Mouse (Mus musculus) left cerebral cortex, postnatal 36 days (tissue): ENCODE results near the gene Tsg101. TPM values are rescaled to one million over a fixed set of nuclear protein-coding genes. Genes with fewer than 3 reads are reported as not detected.

Experiments used
- DNase-seq, 2 experiments: peaks; one replicate each; pipeline ENCODE4 v3.0.0; 2021 to 2022; ENCODE audit warnings: low spot score in 2 of 2, mixed read lengths in 1 of 2
- intact Hi-C: fragments of 180-260 bp; cut with DNase I; formaldehyde crosslinking; loops from one replicate; pipeline ENCODE4 v1.15.1; 2025
- total RNA-seq, 2 experiments: library from RNA; stranded (reverse); gene quantifications; 2 replicates each; pipeline ENCODE4 v1.2.3; 2021

Tsg101 gene
- total RNA-seq, 2 experiments from 2014 or later: 73.4 to 76.1 TPM

GRCm38 (mm10) chr7:46840326-46840725, 79.4 kb downstream of the Tsg101 start:
- intact Hi-C loops: no loop called here

GRCm38 (mm10) chr7:46839861-46840260, 79.9 kb downstream of the Tsg101 start:
- intact Hi-C loops: no loop called here
- DNase-seq: no peak

More at GRCm38 (mm10) chr7:46840326-46840725, 79.4 kb downstream of the Tsg101 start:
- DNase-seq: no peak

- DNase-seq: no peak
- intact Hi-C loops: no loop called here
Observed at GRCm38 (mm10) chr7:46839446-46839845, 80.3 kb downstream of the Tsg101 start.

Other genes with a start within 250 kb of the Tsg101 start
- under 1 TPM in 1 of 2 experiments, not detected in 1; 0.42 TPM for gene Tph1, start 247.4 kb downstream of the Tsg101 start, total RNA-seq
- 1 to 10 TPM; 7.9 to 9.4 TPM for gene Saal1, start 209.3 kb downstream of the Tsg101 start, total RNA-seq
- not detected for gene Saa3, start 204.3 kb downstream of the Tsg101 start, total RNA-seq
- not detected for gene Saa4, start 187.4 kb downstream of the Tsg101 start, total RNA-seq
- gene Saa1, start 177.0 kb downstream of the Tsg101 start, total RNA-seq: not detected
- gene Saa2, start 168.2 kb downstream of the Tsg101 start, total RNA-seq: not detected
- 10 to 100 TPM; 13.8 to 16.6 TPM for gene Hps5, start 123.9 kb downstream of the Tsg101 start, total RNA-seq
- 10 to 100 TPM; 36.9 to 40.3 TPM for gene Gtf2h1, start 123.9 kb downstream of the Tsg101 start, total RNA-seq
- 100 to 1,000 TPM; 352 to 416 TPM for gene Ldha, start 78.5 kb downstream of the Tsg101 start, total RNA-seq
- gene Ldhc, start 58.8 kb downstream of the Tsg101 start, total RNA-seq: not detected
- gene Uevld, start 38.6 kb upstream of the Tsg101 start, total RNA-seq: 10 to 100 TPM; 11.9 to 12.1 TPM
- not detected for gene Gm9999, start 63.6 kb upstream of the Tsg101 start, total RNA-seq
- 10 to 100 TPM; 15.1 TPM for gene Spty2d1, start 88.4 kb upstream of the Tsg101 start, total RNA-seq
- gene Tmem86a, start 130.6 kb upstream of the Tsg101 start, total RNA-seq: 10 to 100 TPM; 15.1 to 17.1 TPM
- gene Ptpn5, start 213.7 kb upstream of the Tsg101 start, total RNA-seq: 100 to 1,000 TPM; 149 to 184 TPM